Mouse (Mus musculus) embryo, embryonic 11 days (tissue): ENCODE results near the gene Frem1.

Source experiments
- DNase-seq: peaks from one replicate; pipeline ENCODE4 v3.0.0-alpha.2; 2015

Frem1 gene

GRCm38 (mm10) chr4:82867111-82867510 is 185.0 kb downstream of the Frem1 start:
- DNase-seq, result no peak

GRCm38 (mm10) chr4:82864974-82865699 is 187.0 kb downstream of the Frem1 start:
- DNase-seq, result no peak

- no peak for DNase-seq
Measured at GRCm38 (mm10) chr4:82863316-82863715, 188.8 kb downstream of the Frem1 start.

- DNase-seq, result no peak
Measured at GRCm38 (mm10) chr4:82861451-82861850, 190.7 kb downstream of the Frem1 start.

- DNase-seq, result no peak
Measured at GRCm38 (mm10) chr4:82860566-82860965, 191.6 kb downstream of the Frem1 start.

GRCm38 (mm10) chr4:82859131-82860125 is 192.7 kb downstream of the Frem1 start, which contains the start of gene Zdhhc21:
Zdhhc21 (minus strand) TSS chr4:82859958.
- peak; percentile 84 for DNase-seq

GRCm38 (mm10) chr4:82858431-82859010 is 193.6 kb downstream of the Frem1 start:
- no peak for DNase-seq

GRCm38 (mm10) chr4:82856986-82857385 is 195.2 kb downstream of the Frem1 start:
- DNase-seq, result no peak

GRCm38 (mm10) chr4:82853809-82854208 is 198.3 kb downstream of the Frem1 start:
- no peak for DNase-seq

- DNase-seq, result no peak
Measured at GRCm38 (mm10) chr4:82848552-82849234, 203.4 kb downstream of the Frem1 start.
